Mouse (Mus musculus) urinary bladder, postnatal 10 days (tissue): ENCODE results near the gene Il9r.

Experiments used
- DNase-seq: peaks from one replicate; pipeline ENCODE4 v3.0.0; 2022; ENCODE audit warnings: low spot score

Gene Il9r

DNA sequence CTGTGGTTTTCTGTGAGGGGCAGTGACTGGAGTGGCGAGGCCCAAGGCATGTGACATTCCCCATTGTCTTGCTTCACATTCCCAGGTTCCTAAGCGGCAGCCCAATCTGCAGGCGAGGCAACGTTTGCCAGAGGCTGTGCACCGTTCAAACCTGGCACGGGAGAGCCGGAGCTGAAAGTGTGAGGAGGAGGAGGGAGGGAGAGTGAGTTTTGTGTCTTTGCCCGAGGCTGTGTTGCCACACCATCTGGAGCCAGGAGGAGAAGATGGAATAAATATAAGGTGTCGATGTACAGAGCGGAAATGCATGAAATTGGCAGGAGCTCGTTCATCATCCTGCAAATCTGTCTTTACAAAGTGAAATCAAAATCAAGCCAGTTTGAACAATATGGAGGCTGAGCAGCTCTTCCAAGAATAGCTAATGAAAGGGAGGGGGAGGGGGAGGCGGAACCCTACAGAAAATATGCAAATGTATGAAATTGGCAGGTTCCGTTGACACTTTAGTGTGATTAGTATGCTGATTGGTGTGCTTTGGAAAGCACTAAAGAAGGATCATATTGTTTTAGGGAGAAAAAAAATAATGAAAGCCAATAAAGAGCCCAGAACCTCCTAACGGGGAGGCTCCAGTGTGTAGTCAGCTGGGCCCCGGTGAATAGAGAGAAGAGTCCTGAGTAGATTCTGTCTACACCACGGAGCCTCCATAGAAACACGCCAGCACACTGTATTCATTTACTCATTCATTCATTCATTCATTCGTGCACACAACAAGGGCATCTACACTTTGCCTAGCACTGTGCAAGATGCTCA is 42.1 kb downstream of the Il9r start:
- no peak for DNase-seq

DNA sequence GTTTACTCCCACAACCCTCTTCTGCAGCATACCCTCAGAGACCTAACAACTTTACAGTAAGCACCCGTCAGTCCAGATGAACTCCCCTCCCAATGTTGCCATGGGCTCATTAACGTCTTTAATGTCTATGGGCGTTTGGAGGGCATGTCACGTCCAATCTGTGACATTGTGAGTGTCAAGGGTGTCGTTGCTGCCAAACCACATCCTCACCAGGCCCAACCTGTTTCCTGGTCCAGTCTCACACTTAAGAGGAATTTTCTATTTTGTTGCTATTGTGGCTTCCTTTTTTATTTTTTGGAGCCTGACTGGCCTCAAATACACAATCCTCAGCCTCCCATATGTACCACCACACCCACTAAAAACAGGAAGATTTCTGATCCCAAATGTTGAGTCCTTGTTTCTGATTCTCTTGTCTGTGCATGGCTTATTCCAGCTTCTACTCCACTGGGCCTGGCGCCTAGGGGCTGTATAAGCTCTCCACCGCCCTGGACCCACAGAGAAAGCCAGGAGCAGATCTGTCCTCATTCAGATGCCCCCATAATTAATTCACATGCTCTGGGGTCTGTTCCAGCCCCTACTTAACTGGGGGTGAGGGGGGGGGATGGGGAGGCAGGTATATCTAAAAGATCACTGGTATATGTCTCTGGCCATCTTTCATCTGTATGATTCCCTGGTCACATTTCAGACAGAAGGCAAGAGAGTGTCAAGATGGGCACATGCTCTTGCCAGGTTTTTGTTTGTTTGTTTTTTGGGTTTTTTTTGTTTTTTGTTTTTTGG is 43.0 kb downstream of the Il9r start:
- DNase-seq, result no peak

DNA sequence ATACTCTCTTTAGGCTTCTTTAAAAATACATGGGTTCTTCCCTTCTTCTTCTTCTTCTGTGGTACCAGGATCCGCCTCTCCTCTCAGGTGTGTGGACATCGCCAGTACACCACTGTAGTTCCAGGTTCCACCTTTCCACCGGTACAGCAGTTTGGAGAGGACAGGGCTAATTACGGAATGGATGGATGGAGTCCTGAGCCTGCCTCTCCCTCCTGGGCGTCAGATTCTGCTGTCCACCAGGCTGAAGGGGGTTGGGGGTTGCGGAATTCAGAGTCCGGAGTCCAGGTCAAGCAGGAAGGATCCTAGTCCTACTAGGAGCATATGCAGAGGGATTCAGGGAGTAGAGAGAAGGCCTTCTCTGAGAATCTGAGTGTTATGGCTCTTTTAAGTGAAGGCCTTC is 46.9 kb downstream of the Il9r start:
- DNase-seq, result no peak

DNA sequence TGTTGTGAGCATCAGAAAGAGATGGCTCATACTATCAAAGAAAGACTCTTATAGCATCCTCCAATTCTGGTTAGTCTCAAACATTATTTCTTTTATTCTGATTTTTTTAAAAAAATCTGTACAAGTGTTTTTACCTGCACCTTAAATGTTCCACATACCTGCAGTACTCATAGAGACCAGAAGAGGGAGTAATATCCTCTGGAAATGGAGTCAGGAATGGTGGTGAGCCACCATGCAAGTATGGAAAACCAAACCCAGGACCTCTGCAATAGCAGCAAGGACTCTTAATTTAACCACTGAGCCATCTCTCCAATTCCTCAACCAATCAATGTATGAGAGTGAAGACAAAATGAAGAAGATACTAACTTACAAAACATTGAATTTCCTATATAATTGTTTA is 47.3 kb downstream of the Il9r start:
- no peak for DNase-seq

DNA sequence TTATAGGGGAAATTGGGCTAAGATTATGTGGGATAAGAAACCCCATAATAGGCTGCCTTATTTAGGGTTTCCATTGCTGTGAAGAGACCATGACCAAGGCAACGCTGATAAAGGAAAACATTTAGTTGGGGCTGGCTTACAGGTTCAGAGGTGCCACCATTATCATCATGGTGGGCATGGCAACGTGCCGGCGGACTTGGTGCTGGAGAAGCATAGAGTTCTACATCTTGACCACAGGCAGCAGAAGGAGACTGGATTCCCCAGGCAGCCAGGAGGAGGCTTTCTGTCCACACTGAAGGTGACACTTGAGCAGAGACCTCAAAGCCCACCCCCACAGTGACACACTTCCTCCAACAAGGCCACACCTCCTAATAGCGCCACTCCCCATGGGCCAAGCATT is 48.8 kb downstream of the Il9r start:
- no peak for DNase-seq

DNA sequence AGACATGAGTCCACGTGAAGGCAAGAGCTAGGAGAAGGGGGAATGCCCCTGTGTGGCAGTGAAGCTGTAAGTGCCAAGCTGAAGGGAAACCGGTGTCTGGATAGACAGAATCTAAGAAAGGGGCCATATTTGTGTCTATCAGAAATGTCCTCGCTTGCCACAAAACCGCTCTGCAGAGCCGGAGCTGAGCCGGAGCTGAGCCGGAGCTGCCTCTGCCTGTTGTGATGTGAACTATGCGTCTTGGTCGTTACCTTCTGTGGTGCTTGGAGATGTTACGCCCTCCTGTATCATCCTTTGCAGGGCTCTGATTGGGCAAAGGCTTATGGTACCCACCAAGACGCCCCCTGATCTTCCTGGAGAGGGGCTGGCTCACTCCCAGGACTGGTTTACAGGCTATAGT is 50.5 kb downstream of the Il9r start:
- DNase-seq, result no peak

DNA sequence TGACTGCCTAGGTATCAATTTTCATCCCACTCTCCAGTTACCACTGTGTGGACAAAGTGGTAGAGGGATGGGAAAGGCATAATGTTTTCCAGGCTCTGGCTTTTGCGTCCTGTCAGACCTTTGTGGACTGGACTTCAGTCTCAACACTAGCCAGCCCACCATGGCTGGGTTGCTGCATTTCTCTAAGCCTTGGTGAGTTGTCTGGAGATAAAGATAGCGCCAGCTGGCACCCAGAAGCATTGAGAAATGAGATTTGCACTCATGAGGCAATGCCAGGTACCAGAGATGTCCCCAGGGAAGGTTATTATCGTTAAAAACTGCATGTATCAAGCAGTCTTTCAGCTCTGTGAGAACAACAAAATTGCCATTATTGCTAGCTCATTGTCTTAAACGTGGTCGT is 57.3 kb downstream of the Il9r start:
- no peak for DNase-seq

DNA sequence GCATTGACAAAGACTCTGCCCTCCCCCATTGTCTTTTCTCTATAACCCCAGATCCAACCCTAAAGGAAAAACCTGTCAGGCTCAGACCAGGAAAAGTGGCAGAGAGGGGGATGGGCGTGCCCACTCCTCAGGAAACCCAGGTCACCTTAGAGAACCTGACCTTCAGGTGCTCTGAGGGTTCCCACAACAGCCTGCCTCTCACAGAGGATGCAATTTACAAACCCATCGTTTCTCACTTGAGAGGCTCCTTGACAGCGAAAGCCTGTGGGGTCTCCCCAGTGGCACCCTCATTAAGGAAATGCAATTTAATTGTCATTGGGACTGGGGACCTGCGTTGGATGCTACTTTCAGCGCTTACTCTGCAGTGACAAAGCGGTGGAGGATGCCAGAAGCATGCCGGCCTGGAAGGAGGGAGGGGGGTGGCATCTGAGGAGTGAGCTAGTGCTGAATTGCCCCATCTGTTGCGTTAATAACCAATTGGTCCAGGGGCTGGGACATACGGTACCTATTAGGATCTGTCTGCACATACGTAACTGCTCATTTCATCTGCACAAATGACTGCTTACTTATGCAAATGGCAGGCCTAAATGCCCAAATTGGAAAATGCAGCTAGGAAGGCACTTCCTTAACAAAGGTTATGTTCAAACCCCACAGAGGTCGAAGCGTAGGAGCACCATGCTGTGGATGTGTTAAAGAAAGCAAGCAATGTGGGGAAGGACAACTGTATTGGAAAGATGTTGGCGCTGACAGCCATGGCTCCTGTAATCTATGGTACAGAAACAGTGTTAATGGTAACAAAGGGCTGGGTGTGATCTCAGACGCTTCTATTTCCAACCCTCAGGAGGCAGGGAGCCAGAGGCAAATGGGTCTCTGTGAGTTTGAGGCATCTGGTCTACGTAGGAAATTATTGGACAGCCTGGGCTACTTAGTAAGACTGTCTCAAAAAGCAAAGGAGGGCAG is 58.2 kb downstream of the Il9r start:
- no peak for DNase-seq

DNA sequence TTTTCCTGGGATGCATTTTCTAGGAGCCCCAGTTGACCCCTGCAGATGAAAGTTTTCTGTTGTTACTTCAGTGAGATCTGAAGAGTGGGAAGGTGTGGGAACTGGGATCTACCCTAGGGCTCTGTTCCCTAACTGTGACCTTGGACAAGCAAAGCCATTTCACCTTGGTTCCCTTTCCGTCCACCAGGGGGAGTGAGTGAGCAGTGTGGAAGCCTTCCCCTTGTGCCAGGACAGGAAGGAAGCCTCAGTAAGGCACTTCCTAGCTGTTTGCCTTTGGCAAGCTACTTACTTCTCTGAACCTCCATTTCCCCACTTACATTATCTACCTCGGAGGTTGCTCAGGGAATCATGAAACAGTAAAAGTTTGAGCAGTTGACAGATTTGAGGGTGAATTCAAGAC is 59.0 kb downstream of the Il9r start:
- no peak for DNase-seq

DNA sequence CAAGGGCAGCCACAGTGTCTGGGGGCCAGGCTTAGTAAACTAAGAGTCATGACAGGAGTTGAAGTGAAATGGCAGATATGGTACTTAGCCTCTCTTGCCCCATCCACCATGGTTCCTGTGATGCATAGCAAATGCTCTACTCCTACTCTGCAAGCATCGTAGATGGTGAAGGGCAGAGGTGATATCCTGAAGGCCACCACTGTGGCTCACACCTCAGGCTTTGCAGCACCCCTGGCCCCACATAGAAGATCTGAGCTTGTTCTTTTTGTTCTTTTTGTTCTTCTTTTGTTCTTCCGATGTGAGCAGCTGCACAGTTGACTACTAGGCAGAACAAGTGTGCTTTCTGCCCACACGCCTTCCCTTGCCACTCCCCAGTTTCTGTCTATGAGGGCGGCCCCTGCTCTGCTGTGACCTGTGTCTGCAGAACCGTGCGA is 60.5 kb downstream of the Il9r start:
- no peak for DNase-seq

DNA sequence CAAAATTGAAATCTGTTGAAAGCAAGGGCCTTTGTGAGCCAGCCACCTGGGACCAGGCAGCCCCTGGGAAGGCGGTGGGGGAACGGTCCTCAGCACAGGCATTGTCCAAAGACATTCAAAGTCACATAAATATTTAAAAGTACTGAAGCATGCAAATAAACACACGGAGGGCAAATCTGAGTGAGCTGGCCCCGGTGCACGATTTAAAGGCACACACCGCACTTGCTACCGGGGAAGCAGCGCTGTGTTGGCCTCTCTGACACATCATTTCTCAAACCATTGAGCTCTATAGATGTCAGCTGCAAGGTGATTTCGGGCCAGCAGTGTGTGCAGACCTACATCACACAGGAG is 61.5 kb downstream of the Il9r start:
- no peak for DNase-seq

DNA sequence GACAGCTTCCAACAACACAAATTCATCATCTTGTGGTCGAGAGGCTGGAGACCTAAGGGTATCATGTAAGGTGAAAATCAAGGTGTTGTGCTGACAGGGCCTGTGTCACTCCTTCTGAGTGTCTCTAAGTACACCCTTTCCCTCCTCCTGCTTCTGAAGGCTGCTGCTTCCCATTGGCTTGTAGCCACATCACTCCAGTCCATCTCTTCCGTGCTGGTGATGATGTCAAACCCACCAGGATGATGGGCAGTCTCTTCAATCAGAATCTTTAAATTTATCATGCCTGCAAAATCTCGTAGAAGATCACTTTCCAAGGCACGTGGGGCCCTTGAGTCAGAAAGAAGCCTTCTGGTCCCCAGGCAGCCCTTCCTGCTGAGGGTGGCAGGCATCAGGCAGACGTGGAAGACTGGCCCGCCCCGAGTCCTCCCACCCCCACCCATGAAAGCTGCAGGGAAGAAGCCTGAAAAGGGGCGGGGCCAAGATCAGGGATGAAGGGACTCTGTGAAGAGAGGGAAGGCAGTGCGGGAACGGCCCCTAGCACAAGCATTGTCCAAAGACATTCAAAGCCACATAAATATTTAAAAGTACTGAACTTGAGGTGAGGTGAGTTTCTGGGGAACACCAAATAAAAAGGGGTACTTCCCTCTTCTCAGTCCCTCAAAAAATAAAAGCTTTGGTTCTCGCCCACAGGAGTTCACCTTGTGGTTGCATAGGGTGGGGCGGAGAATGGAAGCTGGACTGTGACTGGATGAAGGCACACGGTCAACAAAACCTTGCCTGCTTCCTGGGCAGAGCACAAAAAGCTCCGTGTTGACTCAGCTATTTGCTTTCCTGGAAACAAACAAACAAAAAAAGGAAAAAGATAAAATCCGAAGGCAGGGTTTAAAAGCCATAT is 62.1 kb downstream of the Il9r start:
- DNase-seq, result no peak
